9 mouse cellular contexts compared by ENCODE assay signal in the genomic region with DNA sequence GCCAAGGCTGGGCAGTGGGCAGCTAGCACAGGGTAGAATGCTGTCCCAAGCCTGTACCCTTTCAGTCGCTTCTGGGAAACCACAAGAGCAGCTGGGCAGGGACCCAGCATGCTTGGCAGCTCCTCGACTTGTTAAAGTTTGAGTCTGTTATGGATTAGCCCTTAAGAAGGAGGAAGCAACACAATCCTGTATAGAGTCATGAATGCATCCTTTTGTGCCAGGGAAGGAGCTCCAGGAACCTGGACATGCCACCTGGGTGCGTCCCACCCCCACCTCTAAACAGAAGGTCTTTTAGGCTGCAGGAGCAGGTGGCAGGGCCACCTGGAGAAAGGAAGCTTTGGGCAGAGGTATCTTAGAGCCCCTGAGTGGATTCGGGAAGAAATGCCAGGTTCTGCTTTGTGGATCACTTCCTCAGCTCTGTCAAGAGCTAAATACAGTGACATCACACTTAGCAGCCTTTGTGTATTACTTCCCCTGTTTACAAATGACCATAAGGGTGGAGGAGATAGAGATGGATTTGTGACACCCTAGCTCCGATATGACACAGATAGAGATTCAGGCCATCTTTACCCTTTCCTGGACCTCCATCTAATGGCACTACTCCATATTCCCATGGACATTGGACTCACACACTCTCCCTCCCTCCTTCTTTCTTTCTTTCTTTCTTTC. TPM values are rescaled to one million over a fixed set of nuclear protein-coding genes. Genes with fewer than 3 reads are reported as not detected.
DNase-seq lines count a peak whose midpoint lies in the region; ATAC-seq lines count a peak whose summit lies in the region.
"Had no signal": no experiment of that assay in that cellular context is flagged by ENCODE, and none has a peak within 500 bp of the region (broad histone marks: within the 10 kb centered on the region; RNA-seq: fewer than 3 reads in every experiment).

No protein-coding gene starts in this region.

- no peaks in the 10 kb centered on the region for H3K9me3 ChIP-seq in forebrain, embryonic 15.5 days
- H3K9me3 ChIP-seq in forebrain, embryonic 14.5 days (replicated peaks; ENCODE audit: control insufficient read depth, low read length), result no peaks in the 10 kb centered on the region
- no peaks in the 10 kb centered on the region for H3K9me3 ChIP-seq in neural tube, embryonic 12.5 days
- H3K9me3 ChIP-seq in heart, embryonic 16.5 days (replicated peaks; ENCODE audit: control insufficient read depth, low read length), result no peaks in the 10 kb centered on the region

- peaks cover 43% of the 10 kb centered on the region for H3K4me1 ChIP-seq in forebrain, embryonic 15.5 days
- H3K4me1 ChIP-seq in forebrain, embryonic 14.5 days (ENCODE audit: control insufficient read depth, insufficient read depth, low read length), result peaks cover 7% of the 10 kb centered on the region
- H3K4me1 ChIP-seq in neural tube, embryonic 12.5 days, result peaks cover 29% of the 10 kb centered on the region
- H3K4me1 ChIP-seq in heart, embryonic 16.5 days (ENCODE audit: control insufficient read depth, insufficient read depth, low read length), result peaks cover 73% of the 10 kb centered on the region

- WGBS in forebrain, embryonic 15.5 days, result 71% methylated on average over 5 of the region's 5 CpGs
- 78% methylated on average over 5 of the region's 5 CpGs for WGBS in forebrain, embryonic 14.5 days
- 89% methylated on average over 5 of the region's 5 CpGs for WGBS in neural tube, embryonic 12.5 days
- WGBS in heart, embryonic 16.5 days, result 35% methylated on average over 5 of the region's 5 CpGs

- H3K9ac ChIP-seq in forebrain, embryonic 15.5 days (replicated peaks), result no peak overlapping the region
- no peak overlapping the region for H3K9ac ChIP-seq in forebrain, embryonic 14.5 days (ENCODE audit: low read length)
- no peak overlapping the region for H3K9ac ChIP-seq in neural tube, embryonic 12.5 days
- H3K9ac ChIP-seq in heart, embryonic 16.5 days (ENCODE audit: low read length), result peak overlapping the region; percentile 69

- peak overlapping the region; percentile 44 for H3K27ac ChIP-seq in forebrain, embryonic 15.5 days (replicated peaks)
- H3K27ac ChIP-seq in forebrain, embryonic 14.5 days (ENCODE audit: low read depth, low read length), result no peak overlapping the region
- H3K27ac ChIP-seq in neural tube, embryonic 12.5 days, result 0 out of 2 replicates have a peak overlapping the region, but pooled peaks have one; percentile 5
- H3K27ac ChIP-seq in heart, embryonic 16.5 days (ENCODE audit: low read length), result peak overlapping the region; percentile 99

- no peaks in the 10 kb centered on the region for H3K27me3 ChIP-seq in forebrain, embryonic 15.5 days
- H3K27me3 ChIP-seq in forebrain, embryonic 14.5 days (replicated peaks; ENCODE audit: control insufficient read depth, insufficient read depth, low read length), result no peaks in the 10 kb centered on the region
- no peaks in the 10 kb centered on the region for H3K27me3 ChIP-seq in neural tube, embryonic 12.5 days (replicated peaks)
- H3K27me3 ChIP-seq in heart, embryonic 16.5 days (ENCODE audit: control insufficient read depth, insufficient read depth, low read length), result no peaks in the 10 kb centered on the region

- no peak for ATAC-seq in forebrain, embryonic 15.5 days (replicated peaks)
- ATAC-seq in forebrain, embryonic 14.5 days, result no peak
- ATAC-seq in neural tube, embryonic 12.5 days (ENCODE audit: low FRiP score, low read depth), result no peak
- no peak for ATAC-seq in heart, embryonic 16.5 days (replicated peaks; ENCODE audit: extremely low read depth, insufficient read depth, low FRiP score)

- H3K4me3 ChIP-seq in forebrain, embryonic 15.5 days, result no peak overlapping the region
- no peak overlapping the region for H3K4me3 ChIP-seq in forebrain, embryonic 14.5 days (ENCODE audit: low read depth, low read length)
- no peak overlapping the region for H3K4me3 ChIP-seq in neural tube, embryonic 12.5 days
- no peak overlapping the region for H3K4me3 ChIP-seq in heart, embryonic 16.5 days (ENCODE audit: low read length)

- no peak overlapping the region for H3K4me2 ChIP-seq in forebrain, embryonic 15.5 days (replicated peaks)
- no peak overlapping the region for H3K4me2 ChIP-seq in forebrain, embryonic 14.5 days (ENCODE audit: low read length)
- H3K4me2 ChIP-seq in neural tube, embryonic 12.5 days (replicated peaks), result no peak overlapping the region
- H3K4me2 ChIP-seq in heart, embryonic 16.5 days (ENCODE audit: low read depth, low read length), result peak overlapping the region; percentile 94

- H3K36me3 ChIP-seq in forebrain, embryonic 15.5 days, result peaks cover 17% of the 10 kb centered on the region
- peaks cover 28% of the 10 kb centered on the region for H3K36me3 ChIP-seq in forebrain, embryonic 14.5 days (ENCODE audit: control insufficient read depth, insufficient read depth, low read length)
- peaks cover 34% of the 10 kb centered on the region for H3K36me3 ChIP-seq in neural tube, embryonic 12.5 days
- H3K36me3 ChIP-seq in heart, embryonic 16.5 days (ENCODE audit: control insufficient read depth, insufficient read depth), result peaks cover 35% of the 10 kb centered on the region

- DNase-seq in forebrain, embryonic 14.5 days (ENCODE audit: low spot score), result no peak
- no peak for DNase-seq in neural tube, embryonic 10.5 days (ENCODE audit: extremely low spot score, low spot score)
- peak; percentile 55 for DNase-seq in lung, postnatal 25 days (ENCODE audit: low spot score)
- DNase-seq in embryo, embryonic 10 days (ENCODE audit: low spot score), result no peak
- DNase-seq in urinary bladder, postnatal 4 days (ENCODE audit: low spot score in 2 of 2), result no peak

RNA-seq across cellular contexts. Expression of a gene that starts 6.8 kb away (rescaled TPM):
- 286 and 294 TPM in 2 replicates for polyA plus RNA-seq in forebrain, embryonic 15.5 days (2015; fragmentation: Nextera tagmentation; extraction: Ambion mirVana)
- polyA plus RNA-seq in forebrain, embryonic 14.5 days (2014; fragmentation: Nextera tagmentation; extraction: Ambion mirVana), result 343 and 345 TPM in 2 replicates
- polyA plus RNA-seq in neural tube, embryonic 12.5 days (2016; fragmentation: Nextera tagmentation; extraction: Ambion mirVana), result 255 and 258 TPM in 2 replicates
- polyA plus RNA-seq in heart, embryonic 16.5 days (2015; fragmentation: Nextera tagmentation; extraction: Ambion mirVana), result 878 and 900 TPM in 2 replicates

RNA-seq across cellular contexts. Expression of a gene that starts 9.7 kb away (rescaled TPM):
- 103 and 106 TPM in 2 replicates for polyA plus RNA-seq in forebrain, embryonic 15.5 days (2015; fragmentation: Nextera tagmentation; extraction: Ambion mirVana)
- 97.5 and 106 TPM in 2 replicates for polyA plus RNA-seq in forebrain, embryonic 14.5 days (2014; fragmentation: Nextera tagmentation; extraction: Ambion mirVana)
- 91.7 and 96.3 TPM in 2 replicates for polyA plus RNA-seq in neural tube, embryonic 12.5 days (2016; fragmentation: Nextera tagmentation; extraction: Ambion mirVana)
- 59.2 and 61.5 TPM in 2 replicates for polyA plus RNA-seq in heart, embryonic 16.5 days (2015; fragmentation: Nextera tagmentation; extraction: Ambion mirVana)

RNA-seq across cellular contexts. Expression of a gene that starts 35.1 kb away (rescaled TPM):
- polyA plus RNA-seq in forebrain, embryonic 15.5 days (2015; fragmentation: Nextera tagmentation; extraction: Ambion mirVana), result 1.2 and 1.3 TPM in 2 replicates
- 1.4 and 2.0 TPM in 2 replicates for polyA plus RNA-seq in forebrain, embryonic 14.5 days (2014; fragmentation: Nextera tagmentation; extraction: Ambion mirVana)
- 1.8 and 2.2 TPM in 2 replicates for polyA plus RNA-seq in neural tube, embryonic 12.5 days (2016; fragmentation: Nextera tagmentation; extraction: Ambion mirVana)
- polyA plus RNA-seq in heart, embryonic 16.5 days (2015; fragmentation: Nextera tagmentation; extraction: Ambion mirVana), result 3.1 and 3.7 TPM in 2 replicates

RNA-seq across cellular contexts. Expression of a gene that starts 46.8 kb away (rescaled TPM):
- polyA plus RNA-seq in forebrain, embryonic 15.5 days (2015; fragmentation: Nextera tagmentation; extraction: Ambion mirVana), result 0.81 and 1.4 TPM in 2 replicates
- 0.90 and 2.1 TPM in 2 replicates for polyA plus RNA-seq in forebrain, embryonic 14.5 days (2014; fragmentation: Nextera tagmentation; extraction: Ambion mirVana)
- 0.99 and 2.0 TPM in 2 replicates for polyA plus RNA-seq in neural tube, embryonic 12.5 days (2016; fragmentation: Nextera tagmentation; extraction: Ambion mirVana)
- polyA plus RNA-seq in heart, embryonic 16.5 days (2015; fragmentation: Nextera tagmentation; extraction: Ambion mirVana), result 34.6 and 34.9 TPM in 2 replicates
- polyA plus RNA-seq: C2C12 had no signal

RNA-seq across cellular contexts. Expression of a gene that starts 54.5 kb away (rescaled TPM):
- 0.33 and 0.64 TPM in 2 replicates for polyA plus RNA-seq in forebrain, embryonic 15.5 days (2015; fragmentation: Nextera tagmentation; extraction: Ambion mirVana)
- 0.61 and 1.2 TPM in 2 replicates for polyA plus RNA-seq in forebrain, embryonic 14.5 days (2014; fragmentation: Nextera tagmentation; extraction: Ambion mirVana)
- polyA plus RNA-seq in neural tube, embryonic 12.5 days (2016; fragmentation: Nextera tagmentation; extraction: Ambion mirVana), result 1.4 and 2.2 TPM in 2 replicates
- polyA plus RNA-seq in heart, embryonic 16.5 days (2015; fragmentation: Nextera tagmentation; extraction: Ambion mirVana), result 2.5 and 2.9 TPM in 2 replicates
